In the genomic region with DNA sequence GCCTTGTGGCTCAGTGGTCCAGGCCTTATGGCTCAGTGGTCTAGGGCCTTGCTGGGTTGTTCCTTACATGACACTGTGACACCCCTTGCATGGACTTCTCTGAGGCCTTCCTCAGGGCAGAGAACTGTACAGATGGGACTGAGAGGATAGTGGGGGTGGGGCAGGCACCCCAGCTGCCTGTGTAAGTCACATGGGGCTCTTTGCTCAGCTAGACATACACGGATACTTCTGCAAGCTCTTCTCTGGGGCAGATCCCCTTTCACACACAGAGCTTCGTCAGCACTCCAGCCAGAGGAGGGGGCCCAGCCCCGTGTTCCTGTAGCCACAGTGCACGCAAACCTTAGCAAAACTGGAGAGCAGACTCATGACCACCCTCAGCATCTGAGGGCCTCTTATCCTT, we compare ENCODE assay signal across 11 mouse cellular contexts.
DNase-seq lines count a peak whose midpoint lies in the region; ATAC-seq and TF ChIP-seq lines count a peak whose summit lies in the region.
"Had no signal": no experiment of that assay in that cellular context is flagged by ENCODE, and none has a peak within 500 bp of the region (broad histone marks: within the 10 kb centered on the region; RNA-seq: fewer than 3 reads in every experiment).

No protein-coding gene starts in this region.

- H3K27me3 ChIP-seq in intestine, embryonic 15.5 days (replicated peaks), result no peaks in the 10 kb centered on the region
- H3K27me3 ChIP-seq in stomach, postnatal 0 days (ENCODE audit: control insufficient read depth, insufficient read depth, low read length), result no peaks in the 10 kb centered on the region
- H3K27me3 ChIP-seq: lung, embryonic 15.5 days had no signal

- TF ChIP-seq CTCF in gastrocnemius, adult 2 months (IDR thresholded peaks at IDR 0.05), result no peak
- no peak for TF ChIP-seq CTCF in stomach, postnatal 0 days (IDR thresholded peaks at IDR 0.05; ENCODE audit: low read depth)

- peak; percentile 58 for ATAC-seq in intestine, embryonic 15.5 days
- 0 out of 2 replicates have a peak, but pooled peaks have one; percentile 9 for ATAC-seq in stomach, postnatal 0 days (ENCODE audit: low FRiP score, low TSS enrichment)
- ATAC-seq: CD4-positive, CD25-positive, alpha-beta regulatory T cell, adult 4 months had no signal

- 0 out of 2 replicates have a peak overlapping the region, but pooled peaks have one; percentile 1 for H3K9ac ChIP-seq in intestine, embryonic 15.5 days
- H3K9ac ChIP-seq in stomach, postnatal 0 days (ENCODE audit: low read length), result no peak overlapping the region
- H3K9ac ChIP-seq: lung, embryonic 15.5 days had no signal

- no peaks in the 10 kb centered on the region for H3K36me3 ChIP-seq in intestine, embryonic 15.5 days
- no peaks in the 10 kb centered on the region for H3K36me3 ChIP-seq in stomach, postnatal 0 days (ENCODE audit: control insufficient read depth, insufficient read depth, low read length)
- H3K36me3 ChIP-seq: lung, embryonic 15.5 days had no signal

- 0 out of 2 replicates have a peak overlapping the region, but pooled peaks have one; percentile 7 for H3K4me2 ChIP-seq in intestine, embryonic 15.5 days (replicated peaks)
- H3K4me2 ChIP-seq in stomach, postnatal 0 days (replicated peaks; ENCODE audit: low read depth), result no peak overlapping the region
- H3K4me2 ChIP-seq: lung, embryonic 15.5 days had no signal

- DNase-seq in gastrocnemius, adult 2 months, result peak; percentile 81
- no peak for DNase-seq in gastrocnemius, postnatal 10 days
- peak; percentile 29 for DNase-seq in retina, postnatal 1 day
- no peak for DNase-seq in retina, embryonic 14.5 days (ENCODE audit: low spot score)
- DNase-seq in stomach, postnatal 0 days (ENCODE audit: low spot score), result no peak
- DNase-seq in urinary bladder, postnatal 25 days (ENCODE audit: low spot score), result no peak
- DNase-seq in lung, adult 18-20 months, result no peak
- DNase-seq: thymus, postnatal 4 days had no signal

- 21% methylated on average over 4 of the region's 4 CpGs for WGBS in intestine, embryonic 15.5 days
- WGBS in stomach, postnatal 0 days, result 32% methylated on average over 4 of the region's 4 CpGs

- intact Hi-C loops in gastrocnemius, adult 2 months (cut with DNase I), result loop anchor here (2.0 kb wide), 1 partner anchor 22 kb away; no protein-coding TSS in a partner anchor

- H3K4me3 ChIP-seq in gastrocnemius, adult 2 months, result 0 out of 2 replicates have a peak overlapping the region, but pooled peaks have one; percentile 9
- H3K4me3 ChIP-seq in intestine, embryonic 15.5 days (replicated peaks), result no peak overlapping the region
- no peak overlapping the region for H3K4me3 ChIP-seq in stomach, postnatal 0 days (ENCODE audit: low read depth, low read length)
- H3K4me3 ChIP-seq: lung, embryonic 15.5 days had no signal

- H3K9me3 ChIP-seq in intestine, embryonic 15.5 days, result no peaks in the 10 kb centered on the region
- no peaks in the 10 kb centered on the region for H3K9me3 ChIP-seq in stomach, postnatal 0 days (ENCODE audit: control insufficient read depth, low read length)
- H3K9me3 ChIP-seq: lung, embryonic 15.5 days had no signal

- peaks cover 22% of the 10 kb centered on the region for H3K4me1 ChIP-seq in intestine, embryonic 15.5 days (replicated peaks)
- no peaks in the 10 kb centered on the region; the same call in 1 of the 2 replicates for H3K4me1 ChIP-seq in stomach, postnatal 0 days (replicated peaks; ENCODE audit: control insufficient read depth, insufficient read depth)

- peak overlapping the region; percentile 93 for H3K27ac ChIP-seq in gastrocnemius, adult 2 months
- H3K27ac ChIP-seq in intestine, embryonic 15.5 days, result peak overlapping the region; percentile 78
- H3K27ac ChIP-seq in stomach, postnatal 0 days (replicated peaks), result peak overlapping the region; percentile 37
- H3K27ac ChIP-seq: lung, embryonic 15.5 days had no signal

- no peak for TF ChIP-seq EP300 in stomach, postnatal 0 days (optimal IDR thresholded peaks at IDR 0.05)

Comparison
In these comparisons a context has a peak if more than half of its experiments do, and no peak if none do; other contexts are left out.
1. DNase-seq: peak in gastrocnemius, adult 2 months (single experiment) and retina, postnatal 1 day (single experiment); none in gastrocnemius, postnatal 10 days (single experiment), retina, embryonic 14.5 days (single experiment), stomach, postnatal 0 days (single experiment), urinary bladder, postnatal 25 days (single experiment) and lung, adult 18-20 months (0 of 2).
2. H3K27ac ChIP-seq: peak in every context shown above with its lines; median percentile 93 in gastrocnemius, adult 2 months; 78 in intestine, embryonic 15.5 days; 37 in stomach, postnatal 0 days.